ENCODE assay signal across 18 mouse cellular contexts in the genomic region with DNA sequence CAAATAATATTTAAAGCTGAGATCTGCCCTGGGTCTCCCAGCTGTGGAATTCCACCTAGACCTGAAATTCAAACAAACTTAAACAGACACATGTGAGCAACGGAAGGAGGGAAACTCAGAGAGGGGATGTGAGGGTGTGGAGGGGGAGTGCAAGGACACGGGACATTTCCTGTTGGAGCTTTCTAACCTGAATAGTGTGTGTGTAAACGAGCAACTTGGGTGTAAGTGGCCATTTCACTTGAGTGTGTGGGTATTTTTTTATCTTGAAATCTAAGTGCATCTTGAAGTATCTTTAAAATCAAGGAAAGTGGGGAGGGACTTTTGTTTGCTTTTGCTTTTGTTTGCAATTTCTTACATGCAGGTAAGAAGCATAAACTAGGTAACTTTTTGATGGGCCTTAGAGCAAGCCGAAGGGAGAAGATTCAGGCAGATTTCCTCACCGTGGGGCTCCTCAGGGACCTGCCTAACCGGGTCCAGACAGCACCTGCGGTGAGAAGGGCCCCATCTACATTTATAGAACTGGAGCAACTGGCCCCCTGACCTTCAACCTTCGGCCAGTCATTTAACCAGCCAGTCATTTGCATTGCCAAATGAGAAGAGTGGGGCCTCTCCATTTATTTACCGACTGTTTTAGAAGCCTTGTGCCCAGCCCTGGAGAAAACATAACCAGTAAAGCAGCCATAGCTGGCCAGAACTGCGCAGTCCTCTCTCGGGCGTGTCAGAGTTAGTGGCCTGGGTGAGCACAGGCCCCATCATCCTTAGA. TPM values are rescaled to one million over a fixed set of nuclear protein-coding genes. Genes with fewer than 3 reads are reported as not detected.
DNase-seq lines count a peak whose midpoint lies in the region; ATAC-seq and TF ChIP-seq lines count a peak whose summit lies in the region.
"Had no signal": no experiment of that assay in that cellular context is flagged by ENCODE, and none has a peak within 500 bp of the region (broad histone marks: within the 10 kb centered on the region; RNA-seq: fewer than 3 reads in every experiment).

No protein-coding gene starts in this region.

- no peak overlapping the region for H3K9ac ChIP-seq in lung, embryonic 14.5 days
- H3K9ac ChIP-seq in intestine, embryonic 15.5 days = no peak overlapping the region
- H3K9ac ChIP-seq in kidney, postnatal 0 days (ENCODE audit: low read depth, low read length) = no peak overlapping the region
- no peak overlapping the region for H3K9ac ChIP-seq in stomach, embryonic 15.5 days
- H3K9ac ChIP-seq: embryonic facial prominence, embryonic 12.5 days; heart, embryonic 13.5 days had no signal

- no peak overlapping the region for H3K4me3 ChIP-seq in lung, embryonic 14.5 days (ENCODE audit: low read depth, low read length)
- no peak overlapping the region for H3K4me3 ChIP-seq in intestine, embryonic 15.5 days (replicated peaks)
- H3K4me3 ChIP-seq in kidney, postnatal 0 days (replicated peaks; ENCODE audit: low read depth, low read length) = no peak overlapping the region
- H3K4me3 ChIP-seq in stomach, embryonic 15.5 days (replicated peaks) = no peak overlapping the region
- no peak overlapping the region for H3K4me3 ChIP-seq in layer of hippocampus, adult 2 months
- H3K4me3 ChIP-seq: embryonic facial prominence, embryonic 12.5 days; heart, embryonic 13.5 days had no signal

- ATAC-seq in lung, embryonic 14.5 days (ENCODE audit: insufficient read depth) = no peak
- peak; percentile 37 for ATAC-seq in intestine, embryonic 15.5 days
- no peak for ATAC-seq in kidney, postnatal 0 days (replicated peaks; ENCODE audit: low FRiP score, low read depth)
- ATAC-seq in stomach, embryonic 15.5 days (ENCODE audit: insufficient read depth, low FRiP score, low read depth) = no peak
- ATAC-seq: midbrain, embryonic 16.5 days had no signal

- H3K27me3 ChIP-seq in lung, embryonic 14.5 days (ENCODE audit: insufficient read depth, low read length) = no peaks in the 10 kb centered on the region
- H3K27me3 ChIP-seq in intestine, embryonic 15.5 days (replicated peaks) = no peaks in the 10 kb centered on the region
- no peaks in the 10 kb centered on the region for H3K27me3 ChIP-seq in kidney, postnatal 0 days (ENCODE audit: insufficient read depth, low read length)
- no peaks in the 10 kb centered on the region for H3K27me3 ChIP-seq in stomach, embryonic 15.5 days (replicated peaks)
- H3K27me3 ChIP-seq: embryonic facial prominence, embryonic 12.5 days; heart, embryonic 13.5 days had no signal

- H3K9me3 ChIP-seq in lung, embryonic 14.5 days (ENCODE audit: low read depth, low read length) = no peaks in the 10 kb centered on the region
- H3K9me3 ChIP-seq in intestine, embryonic 15.5 days = no peaks in the 10 kb centered on the region
- no peaks in the 10 kb centered on the region for H3K9me3 ChIP-seq in kidney, postnatal 0 days (replicated peaks; ENCODE audit: low read length)
- H3K9me3 ChIP-seq in stomach, embryonic 15.5 days = no peaks in the 10 kb centered on the region
- H3K9me3 ChIP-seq: embryonic facial prominence, embryonic 12.5 days; G1E; heart, embryonic 13.5 days had no signal

- DNase-seq in lung, embryonic 14.5 days = no peak
- no peak for DNase-seq in lung, postnatal 25 days (ENCODE audit: low spot score)
- no peak for DNase-seq in kidney, postnatal 0 days (ENCODE audit: low spot score)
- DNase-seq in heart, postnatal 4 days = no peak
- DNase-seq in layer of hippocampus, adult 2 months (ENCODE audit: low spot score in 2 of 2) = no peak
- DNase-seq in gastrocnemius, adult 8-10 months (ENCODE audit: low spot score in 2 of 2) = no peak
- DNase-seq: adrenal gland, adult 2 months; cerebellum, adult 2 months; layer of hippocampus, adult 9-11 months; left cerebral cortex, postnatal 4 days; right cerebral cortex, postnatal 25 days; thymus, adult 18-20 months had no signal

- TF ChIP-seq CTCF in lung, embryonic 14.5 days (IDR thresholded peaks at IDR 0.05; ENCODE audit: low read depth) = no peak
- no peak for TF ChIP-seq CTCF in kidney, postnatal 0 days (IDR thresholded peaks at IDR 0.05; ENCODE audit: low read depth)
- no peak for TF ChIP-seq CTCF in layer of hippocampus, adult 2 months (conservative IDR thresholded peaks at IDR 0.05)

- peak overlapping the region; percentile 33; the same call in 1 of the 2 replicates for H3K27ac ChIP-seq in lung, embryonic 14.5 days (ENCODE audit: low read depth)
- H3K27ac ChIP-seq in intestine, embryonic 15.5 days = peak overlapping the region; percentile 52
- H3K27ac ChIP-seq in kidney, postnatal 0 days = peak overlapping the region; percentile 74; the same call in 1 of the 2 replicates
- H3K27ac ChIP-seq in stomach, embryonic 15.5 days = peak overlapping the region; percentile 32; the same call in 1 of the 2 replicates
- no peak overlapping the region for H3K27ac ChIP-seq in layer of hippocampus, adult 2 months
- H3K27ac ChIP-seq: embryonic facial prominence, embryonic 12.5 days; heart, embryonic 13.5 days had no signal

- WGBS in lung, embryonic 14.5 days = 48% methylated on average over 12 of the region's 12 CpGs
- WGBS in intestine, embryonic 15.5 days = 40% methylated on average over 12 of the region's 12 CpGs
- WGBS in kidney, postnatal 0 days = 48% methylated on average over 12 of the region's 12 CpGs
- 46% methylated on average over 12 of the region's 12 CpGs for WGBS in stomach, embryonic 15.5 days

- peaks cover 24% of the 10 kb centered on the region for H3K36me3 ChIP-seq in lung, embryonic 14.5 days (ENCODE audit: insufficient read depth)
- 0 out of 2 replicates have a peak, but pooled peaks cover 2% of the 10 kb centered on the region for H3K36me3 ChIP-seq in intestine, embryonic 15.5 days
- H3K36me3 ChIP-seq in kidney, postnatal 0 days (ENCODE audit: insufficient read depth, low read length) = 0 out of 2 replicates have a peak, but pooled peaks cover 4% of the 10 kb centered on the region
- H3K36me3 ChIP-seq in stomach, embryonic 15.5 days = 0 out of 2 replicates have a peak, but pooled peaks cover 6% of the 10 kb centered on the region

- peaks cover 8% of the 10 kb centered on the region; the same call in 1 of the 2 replicates for H3K4me1 ChIP-seq in lung, embryonic 14.5 days (ENCODE audit: insufficient read depth)
- H3K4me1 ChIP-seq in intestine, embryonic 15.5 days (replicated peaks) = peaks cover 26% of the 10 kb centered on the region
- peaks cover 17% of the 10 kb centered on the region for H3K4me1 ChIP-seq in kidney, postnatal 0 days (replicated peaks; ENCODE audit: insufficient read depth, low read length)
- peaks cover 28% of the 10 kb centered on the region for H3K4me1 ChIP-seq in stomach, embryonic 15.5 days

- no peak overlapping the region for H3K4me2 ChIP-seq in lung, embryonic 14.5 days
- H3K4me2 ChIP-seq in intestine, embryonic 15.5 days (replicated peaks) = peak overlapping the region; percentile 28; the same call in 1 of the 2 replicates
- no peak overlapping the region for H3K4me2 ChIP-seq in kidney, postnatal 0 days (ENCODE audit: low read length)
- no peak overlapping the region for H3K4me2 ChIP-seq in stomach, embryonic 15.5 days
- H3K4me2 ChIP-seq: embryonic facial prominence, embryonic 12.5 days; heart, embryonic 13.5 days had no signal

RNA-seq across cellular contexts. Expression of gene Ppp2r1b, which starts 2.7 kb away (rescaled TPM):
- 72.9 and 73.7 TPM in 2 replicates for polyA plus RNA-seq in lung, embryonic 14.5 days (2014; fragmentation: Nextera tagmentation; extraction: Ambion mirVana)
- polyA plus RNA-seq in intestine, embryonic 15.5 days (2015; fragmentation: Nextera tagmentation; extraction: Ambion mirVana) = 62.8 and 65.7 TPM in 2 replicates
- polyA plus RNA-seq in kidney, postnatal 0 days (2015; fragmentation: Nextera tagmentation; extraction: Ambion mirVana) = 36.6 and 43.6 TPM in 2 replicates
- polyA plus RNA-seq in stomach, embryonic 15.5 days (2015; fragmentation: Nextera tagmentation; extraction: Ambion mirVana) = 74.3 and 74.5 TPM in 2 replicates
- 10 to 100 TPM; 24.0 to 29.8 TPM for total RNA-seq in heart, postnatal 4 days (2021)
- 10 to 100 TPM; 14.9 to 18.1 TPM for total RNA-seq in layer of hippocampus, adult 2 months (2021)
- total RNA-seq in gastrocnemius, adult 8-10 months (2022) = 1 to 10 TPM; 6.5 to 7.4 (median 7.0) TPM
